Mouse (Mus musculus): Measurements from ENCODE around the gene Stim1. TPM values are rescaled to one million over a fixed set of nuclear protein-coding genes. Genes with fewer than 3 reads are reported as not detected.
"Not testable (repeated sequence)": the region's sequence is repeated elsewhere in the genome, so short reads cannot be mapped to it uniquely, and the experiment has no call there.

The Stim1 gene
- polyA plus RNA-seq, 1 experiment, result 37.0 TPM

DNA sequence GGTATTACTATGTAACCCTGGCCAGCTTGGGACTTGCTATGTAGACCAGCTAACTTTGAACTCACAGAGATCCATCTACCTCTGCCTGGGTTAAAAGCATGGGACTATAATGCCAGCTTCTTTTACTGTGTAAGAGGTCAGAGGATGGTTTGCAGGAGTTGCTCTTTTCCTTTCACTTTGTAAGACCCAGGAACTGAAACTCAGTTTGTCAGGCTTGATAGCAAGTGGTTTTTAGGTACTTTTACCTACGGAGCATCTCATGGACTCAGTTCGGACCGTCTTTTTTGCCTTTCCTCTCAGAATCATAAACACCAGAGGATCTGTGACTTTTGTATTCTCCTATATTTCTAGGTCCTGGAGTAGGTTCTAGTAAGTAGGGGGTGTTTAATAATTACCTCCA, 128.7 kb downstream of the Stim1 start:
- no peaks in the 10 kb centered on the region for H3K79me2 ChIP-seq (ENCODE audit: control insufficient read depth, insufficient read depth)
- H3K4me3 ChIP-seq, result no peak overlapping the region
- no peaks in the 10 kb centered on the region for H3K27me3 ChIP-seq (ENCODE audit: control insufficient read depth, insufficient read depth, insufficient read length)
- H3K36me3 ChIP-seq (ENCODE audit: control insufficient read depth, insufficient read depth), result no peaks in the 10 kb centered on the region
- no peak for TF ChIP-seq E2F4 (IDR thresholded peaks at IDR 0.05; ENCODE audit: insufficient read depth)
- TF ChIP-seq TCF3 (IDR thresholded peaks at IDR 0.05; ENCODE audit: insufficient read length, low read depth), result no peak
- no peak overlapping the region for H3ac ChIP-seq (ENCODE audit: control insufficient read depth, insufficient read length)
- H3K4me2 ChIP-seq (ENCODE audit: low read depth), result no peak overlapping the region

DNA sequence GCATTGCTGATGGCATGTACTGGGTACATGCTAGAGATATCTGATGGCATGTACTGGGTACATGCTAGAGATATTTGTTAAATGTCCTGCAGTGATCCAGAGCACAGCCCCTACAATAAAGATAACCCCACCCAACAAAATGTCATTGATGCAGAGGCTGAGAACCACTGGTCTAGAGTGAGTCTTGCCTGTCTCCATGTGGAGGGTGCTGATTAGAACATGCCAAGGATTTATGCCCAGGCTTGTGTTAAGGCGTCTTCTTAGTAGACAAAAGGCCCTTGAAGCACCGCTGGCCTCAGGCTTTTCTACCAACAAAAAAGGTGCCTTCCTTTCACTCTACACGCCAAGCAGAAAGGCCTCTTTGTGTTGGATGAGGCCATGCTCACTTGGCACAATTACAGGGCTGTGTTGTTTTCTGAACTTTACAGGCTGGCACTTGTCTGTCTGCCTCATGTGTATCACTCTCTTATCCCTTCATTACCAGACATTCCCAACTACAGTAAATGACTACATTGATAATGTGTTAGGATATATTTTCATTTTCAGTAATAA, 131.7 kb downstream of the Stim1 start:
- H3K79me2 ChIP-seq (ENCODE audit: control insufficient read depth, insufficient read depth), result no peaks in the 10 kb centered on the region
- no peak overlapping the region for H3K4me3 ChIP-seq
- no peak for TF ChIP-seq TCF12 (IDR thresholded peaks at IDR 0.05; ENCODE audit: insufficient read depth, poor library complexity, severe bottlenecking)
- TF ChIP-seq SRF (IDR thresholded peaks at IDR 0.05; ENCODE audit: control insufficient read depth, insufficient read length, low read depth), result no peak
- TF ChIP-seq POLR2AphosphoS2 (IDR thresholded peaks at IDR 0.05; ENCODE audit: insufficient read length, low read depth), result no peak
- no peak for TF ChIP-seq MYOG (IDR thresholded peaks at IDR 0.05; ENCODE audit: control insufficient read depth in 1 of 3, insufficient read depth in 1 of 3, insufficient read length in 2 of 3, low read depth in 2 of 3)
- TF ChIP-seq E2F4 (IDR thresholded peaks at IDR 0.05; ENCODE audit: insufficient read depth), result no peak
- no peak for TF ChIP-seq POLR2A (IDR thresholded peaks at IDR 0.05; ENCODE audit: insufficient read length, low read depth)
- no peak for TF ChIP-seq MAX (IDR thresholded peaks at IDR 0.05; ENCODE audit: low read depth)
- TF ChIP-seq REST (IDR thresholded peaks at IDR 0.05; ENCODE audit: insufficient read depth, insufficient read length), result no peak
- TF ChIP-seq MYOD1 (IDR thresholded peaks at IDR 0.05; ENCODE audit: control insufficient read depth in 1 of 3, insufficient read length in 2 of 3, low read depth in 2 of 3), result no peak
- TF ChIP-seq USF1 (IDR thresholded peaks at IDR 0.05; ENCODE audit: low read depth), result no peak
- TF ChIP-seq CEBPB (IDR thresholded peaks at IDR 0.05; ENCODE audit: insufficient read depth, poor library complexity, severe bottlenecking), result no peak
- TF ChIP-seq TCF3 (IDR thresholded peaks at IDR 0.05; ENCODE audit: insufficient read length, low read depth), result no peak
- H3K36me3 ChIP-seq (ENCODE audit: control insufficient read depth, insufficient read depth), result no peaks in the 10 kb centered on the region
- no peak overlapping the region for H3K4me2 ChIP-seq (ENCODE audit: low read depth)
- H3K27me3 ChIP-seq (ENCODE audit: control insufficient read depth, insufficient read depth, insufficient read length), result no peaks in the 10 kb centered on the region
- H3ac ChIP-seq (ENCODE audit: control insufficient read depth, insufficient read length), result no peak overlapping the region

DNA sequence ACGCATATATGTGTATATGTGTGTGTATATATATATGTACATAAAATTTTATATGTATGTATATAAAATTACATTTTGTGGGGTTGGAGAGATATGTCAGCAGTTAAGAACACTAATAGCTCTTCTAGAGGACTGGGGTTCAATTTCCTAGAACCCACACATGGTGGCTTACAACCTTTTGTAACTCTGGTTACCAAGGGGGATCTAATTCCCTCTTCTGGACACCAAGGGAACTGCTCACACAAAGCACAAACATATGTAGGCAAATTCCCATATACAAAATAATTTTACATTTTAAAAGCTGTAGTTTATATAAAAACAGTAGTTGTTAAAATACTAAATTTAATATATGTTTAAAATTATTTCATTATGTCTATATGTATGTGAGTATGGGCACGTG, 136.5 kb downstream of the Stim1 start:
- Histone ChIP-seq H3ac (ENCODE audit: control insufficient read depth, insufficient read length) (no peak overlapping the region), H3K79me2 (ENCODE audit: control insufficient read depth, insufficient read depth) (no peaks in the 10 kb centered on the region), H3K27me3 (ENCODE audit: control insufficient read depth, insufficient read depth, insufficient read length) (no peaks in the 10 kb centered on the region), H3K36me3 (ENCODE audit: control insufficient read depth, insufficient read depth) (no peaks in the 10 kb centered on the region), H3K4me3 (no peak overlapping the region), H3K4me2 (ENCODE audit: low read depth) (no peak overlapping the region)
- TF ChIP-seq SRF (IDR thresholded peaks at IDR 0.05; ENCODE audit: control insufficient read depth, insufficient read length, low read depth) (no peak), CEBPB (IDR thresholded peaks at IDR 0.05; ENCODE audit: insufficient read depth, poor library complexity, severe bottlenecking) (no peak), MAX (IDR thresholded peaks at IDR 0.05; ENCODE audit: low read depth) (no peak), POLR2A (IDR thresholded peaks at IDR 0.05; ENCODE audit: insufficient read length, low read depth) (no peak), TCF3 (IDR thresholded peaks at IDR 0.05; ENCODE audit: insufficient read length, low read depth) (no peak), MYOD1 (IDR thresholded peaks at IDR 0.05; ENCODE audit: control insufficient read depth in 1 of 3, insufficient read length in 2 of 3, low read depth in 2 of 3) (no peak), MYOG (IDR thresholded peaks at IDR 0.05; ENCODE audit: control insufficient read depth in 1 of 3, insufficient read depth in 1 of 3, insufficient read length in 2 of 3, low read depth in 2 of 3) (no peak), POLR2AphosphoS2 (IDR thresholded peaks at IDR 0.05; ENCODE audit: insufficient read length, low read depth) (no peak), USF1 (IDR thresholded peaks at IDR 0.05; ENCODE audit: low read depth) (no peak), E2F4 (IDR thresholded peaks at IDR 0.05; ENCODE audit: insufficient read depth) (no peak), TCF12 (IDR thresholded peaks at IDR 0.05; ENCODE audit: insufficient read depth, poor library complexity, severe bottlenecking) (no peak), REST (IDR thresholded peaks at IDR 0.05; ENCODE audit: insufficient read depth, insufficient read length) (no peak)

DNA sequence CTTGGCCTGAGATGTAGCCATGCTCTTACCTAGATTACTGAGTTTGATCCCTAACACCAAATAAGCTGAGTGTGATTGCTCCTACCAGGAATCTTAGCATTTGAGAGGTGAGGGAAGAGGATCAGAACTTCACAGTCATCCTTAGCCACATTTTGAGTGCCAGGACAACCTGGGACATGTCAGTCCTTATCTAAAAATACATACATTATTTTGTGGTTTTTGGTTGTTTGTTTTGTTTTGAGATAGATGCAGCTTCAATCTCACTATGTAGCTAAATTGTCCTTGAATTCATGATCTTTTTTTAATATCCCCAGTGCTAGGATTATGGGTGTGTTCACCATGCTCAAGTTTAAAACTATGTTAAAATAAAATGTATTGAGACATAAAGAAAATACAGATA, 139.8 kb downstream of the Stim1 start:
- Histone ChIP-seq H3K36me3 (ENCODE audit: control insufficient read depth, insufficient read depth) (no peaks in the 10 kb centered on the region), H3K27me3 (ENCODE audit: control insufficient read depth, insufficient read depth, insufficient read length) (no peaks in the 10 kb centered on the region), H3K79me2 (ENCODE audit: control insufficient read depth, insufficient read depth) (no peaks in the 10 kb centered on the region), H3ac (ENCODE audit: control insufficient read depth, insufficient read length) (no peak overlapping the region), H3K4me2 (ENCODE audit: low read depth) (no peak overlapping the region), H3K4me3 (no peak overlapping the region)
- TF ChIP-seq MAX (IDR thresholded peaks at IDR 0.05; ENCODE audit: low read depth), result no peak
- no peak for TF ChIP-seq TCF12 (IDR thresholded peaks at IDR 0.05; ENCODE audit: insufficient read depth, poor library complexity, severe bottlenecking)
- TF ChIP-seq TCF3 (IDR thresholded peaks at IDR 0.05; ENCODE audit: insufficient read length, low read depth), result no peak
- no peak for TF ChIP-seq POLR2AphosphoS2 (IDR thresholded peaks at IDR 0.05; ENCODE audit: insufficient read length, low read depth)
- no peak for TF ChIP-seq USF1 (IDR thresholded peaks at IDR 0.05; ENCODE audit: low read depth)
- TF ChIP-seq SRF (IDR thresholded peaks at IDR 0.05; ENCODE audit: control insufficient read depth, insufficient read length, low read depth), result no peak
- TF ChIP-seq MYOG (IDR thresholded peaks at IDR 0.05; ENCODE audit: control insufficient read depth in 1 of 3, insufficient read depth in 1 of 3, insufficient read length in 2 of 3, low read depth in 2 of 3), result no peak
- TF ChIP-seq CEBPB (IDR thresholded peaks at IDR 0.05; ENCODE audit: insufficient read depth, poor library complexity, severe bottlenecking), result no peak
- no peak for TF ChIP-seq REST (IDR thresholded peaks at IDR 0.05; ENCODE audit: insufficient read depth, insufficient read length)
- no peak for TF ChIP-seq E2F4 (IDR thresholded peaks at IDR 0.05; ENCODE audit: insufficient read depth)
- no peak for TF ChIP-seq POLR2A (IDR thresholded peaks at IDR 0.05; ENCODE audit: insufficient read length, low read depth)
- TF ChIP-seq MYOD1 (IDR thresholded peaks at IDR 0.05; ENCODE audit: control insufficient read depth in 1 of 3, insufficient read length in 2 of 3, low read depth in 2 of 3), result no peak

DNA sequence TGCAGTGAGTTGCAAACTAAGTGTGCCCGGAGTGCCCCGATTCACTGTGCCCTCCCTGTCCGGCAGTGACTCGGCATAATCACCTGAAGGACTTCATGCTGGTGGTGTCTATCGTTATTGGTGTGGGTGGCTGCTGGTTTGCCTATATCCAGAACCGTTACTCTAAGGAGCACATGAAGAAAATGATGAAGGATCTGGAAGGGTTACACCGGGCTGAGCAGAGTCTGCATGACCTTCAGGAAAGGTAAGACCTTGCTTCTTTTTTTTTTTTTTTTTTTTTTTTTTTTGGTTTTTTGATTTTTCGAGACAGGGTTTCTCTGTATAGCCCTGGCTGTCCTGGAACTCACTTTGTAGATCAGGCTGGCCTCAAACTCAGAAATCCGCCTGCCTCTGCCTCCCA, 147.7 kb downstream of the Stim1 start:
- H3K4me2 ChIP-seq (ENCODE audit: low read depth), result not testable (repeated sequence)

More for the DNA sequence above, 147.7 kb downstream of the Stim1 start:
- H3K36me3 ChIP-seq (ENCODE audit: control insufficient read depth, insufficient read depth); H3K79me2 ChIP-seq (ENCODE audit: control insufficient read depth, insufficient read depth); H3ac ChIP-seq (ENCODE audit: control insufficient read depth, insufficient read length); H3K4me3 ChIP-seq; H3K27me3 ChIP-seq (ENCODE audit: control insufficient read depth, insufficient read depth, insufficient read length): not testable (repeated sequence)

Measured in myocyte (in vitro differentiated cells).